Mouse (Mus musculus): Measurements from ENCODE around the gene F830045P16Rik. TPM values are rescaled to one million over a fixed set of nuclear protein-coding genes. Genes with fewer than 3 reads are reported as not detected.

Gene F830045P16Rik
- polyA plus RNA-seq, 1 experiment = not detected

DNA sequence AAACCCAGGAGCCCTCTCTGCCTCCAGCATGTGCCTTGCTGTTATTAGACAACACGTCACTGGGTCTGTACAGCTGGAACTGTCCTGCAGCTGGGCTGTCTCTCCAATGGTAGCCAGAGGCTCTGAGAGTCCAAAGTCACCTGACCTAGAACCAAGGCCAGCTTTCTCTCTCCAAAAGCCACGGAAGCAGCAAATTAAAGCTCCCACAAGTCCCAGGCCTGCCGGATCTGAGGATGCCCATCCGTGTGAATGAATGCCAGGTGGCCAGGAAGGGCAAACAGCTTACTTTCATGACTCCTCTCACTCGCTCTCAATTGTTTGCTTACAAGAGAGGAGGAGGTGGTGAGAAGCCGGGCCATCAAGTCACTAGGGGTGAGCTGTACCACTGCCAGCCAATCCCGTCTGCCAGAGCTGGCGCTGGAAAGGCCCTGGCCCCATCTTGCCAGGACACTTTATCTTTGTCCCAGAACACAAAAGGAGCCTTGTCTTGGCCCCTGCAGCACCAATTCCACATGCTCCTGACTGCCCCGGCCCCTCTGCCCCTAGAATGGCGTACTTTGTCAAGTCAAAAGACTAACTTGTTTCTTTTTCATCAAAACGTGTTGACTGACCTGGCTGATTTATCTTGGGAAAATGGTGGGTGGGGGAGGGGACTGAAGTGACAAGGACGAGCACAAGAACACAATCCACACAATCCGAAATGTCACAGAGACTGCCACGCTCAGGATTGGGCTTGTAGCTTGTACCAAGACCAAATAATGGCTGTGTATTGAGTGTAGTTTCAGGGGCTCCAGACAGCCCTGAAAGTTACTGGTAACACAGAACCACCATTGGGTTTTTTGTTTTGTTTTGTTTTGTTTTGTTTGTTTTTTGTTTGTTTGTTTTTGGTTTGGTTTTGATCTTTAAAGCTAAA is 6.8 kb downstream of the F830045P16Rik start:
- no peak for TF ChIP-seq GATA1 (IDR thresholded peaks at IDR 0.05; ENCODE audit: low read length)

DNA sequence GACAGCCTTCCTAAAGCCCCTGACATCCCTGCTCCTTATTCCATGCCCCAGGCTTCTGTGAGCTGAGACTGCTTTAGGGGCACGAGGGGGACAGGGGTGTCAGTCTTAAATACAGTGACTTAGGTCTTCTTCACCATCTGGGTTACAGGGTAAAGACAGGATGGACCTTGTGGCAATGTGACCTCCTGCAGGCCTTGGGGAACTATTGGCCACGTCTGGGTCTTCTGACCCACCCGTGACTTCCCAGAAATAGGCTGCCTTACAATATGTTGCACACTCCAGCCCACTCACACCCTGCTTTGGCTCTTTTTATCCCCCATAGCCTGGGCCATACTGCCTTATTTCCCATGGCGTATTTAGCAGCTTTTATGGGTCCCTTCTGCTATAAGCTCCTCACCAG is 8.5 kb downstream of the F830045P16Rik start:
- no peak for TF ChIP-seq GATA1 (IDR thresholded peaks at IDR 0.05; ENCODE audit: low read length)

DNA sequence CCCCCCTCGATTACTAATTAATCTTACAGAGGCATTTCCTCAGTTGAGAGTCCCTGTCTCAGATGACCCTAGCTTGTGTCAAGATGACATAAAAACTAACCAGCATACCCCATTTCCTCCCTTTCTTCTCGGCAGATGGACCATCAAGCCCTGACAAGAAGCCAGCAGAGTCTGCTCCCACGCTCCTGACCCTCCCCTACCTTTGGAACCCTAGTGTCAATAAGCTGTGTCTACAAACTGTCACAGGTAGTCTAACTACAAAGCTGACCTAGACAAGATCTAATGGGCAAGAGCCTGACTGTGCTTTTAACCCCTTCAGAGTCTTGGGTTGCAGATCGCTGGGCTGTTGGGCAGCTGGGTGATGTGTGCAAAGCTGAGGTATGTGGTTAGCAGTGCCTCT is 10.1 kb downstream of the F830045P16Rik start:
- no peak for TF ChIP-seq GATA1 (IDR thresholded peaks at IDR 0.05; ENCODE audit: low read length)

DNA sequence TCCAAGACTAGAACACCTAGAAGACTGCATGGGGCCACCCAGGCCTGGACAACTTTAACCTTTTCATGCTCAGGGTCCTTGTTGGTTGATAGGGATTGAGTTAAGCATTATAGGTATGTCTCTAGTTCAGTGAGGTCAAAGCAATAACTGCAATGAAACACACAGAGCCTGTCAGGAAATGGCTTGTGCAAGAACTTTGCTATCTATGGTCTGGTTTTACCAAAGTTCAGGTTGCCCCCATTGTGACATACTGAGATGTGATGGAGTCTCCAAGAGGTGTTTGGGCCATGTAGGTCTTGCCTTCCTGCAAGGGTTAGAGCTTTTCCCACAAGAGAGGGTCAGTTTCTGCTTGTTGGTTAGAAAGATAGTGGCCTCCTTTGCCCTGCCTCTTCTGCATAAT is 10.8 kb downstream of the F830045P16Rik start:
- TF ChIP-seq GATA1 (IDR thresholded peaks at IDR 0.05; ENCODE audit: low read length) = no peak

DNA sequence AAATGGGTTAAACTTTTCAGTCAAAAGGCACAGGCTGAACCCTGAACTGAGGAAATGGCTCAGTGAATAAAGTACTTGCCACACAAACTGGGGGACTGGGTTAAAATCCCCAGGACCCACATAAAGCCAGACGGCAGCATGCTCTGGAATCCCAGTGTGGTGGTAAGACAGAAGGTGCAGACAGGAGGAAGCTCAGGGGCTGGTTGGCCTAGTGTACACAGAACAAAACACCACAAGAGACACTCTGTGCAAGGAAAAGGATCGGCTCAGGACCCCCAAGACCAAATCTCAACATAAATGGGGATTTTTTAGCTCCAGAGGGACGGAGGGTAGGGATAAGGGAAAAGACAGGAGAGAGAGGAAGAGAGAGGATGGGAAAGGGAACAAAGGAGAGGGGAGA is 17.9 kb downstream of the F830045P16Rik start:
- no peak for TF ChIP-seq GATA1 (IDR thresholded peaks at IDR 0.05; ENCODE audit: low read length)

DNA sequence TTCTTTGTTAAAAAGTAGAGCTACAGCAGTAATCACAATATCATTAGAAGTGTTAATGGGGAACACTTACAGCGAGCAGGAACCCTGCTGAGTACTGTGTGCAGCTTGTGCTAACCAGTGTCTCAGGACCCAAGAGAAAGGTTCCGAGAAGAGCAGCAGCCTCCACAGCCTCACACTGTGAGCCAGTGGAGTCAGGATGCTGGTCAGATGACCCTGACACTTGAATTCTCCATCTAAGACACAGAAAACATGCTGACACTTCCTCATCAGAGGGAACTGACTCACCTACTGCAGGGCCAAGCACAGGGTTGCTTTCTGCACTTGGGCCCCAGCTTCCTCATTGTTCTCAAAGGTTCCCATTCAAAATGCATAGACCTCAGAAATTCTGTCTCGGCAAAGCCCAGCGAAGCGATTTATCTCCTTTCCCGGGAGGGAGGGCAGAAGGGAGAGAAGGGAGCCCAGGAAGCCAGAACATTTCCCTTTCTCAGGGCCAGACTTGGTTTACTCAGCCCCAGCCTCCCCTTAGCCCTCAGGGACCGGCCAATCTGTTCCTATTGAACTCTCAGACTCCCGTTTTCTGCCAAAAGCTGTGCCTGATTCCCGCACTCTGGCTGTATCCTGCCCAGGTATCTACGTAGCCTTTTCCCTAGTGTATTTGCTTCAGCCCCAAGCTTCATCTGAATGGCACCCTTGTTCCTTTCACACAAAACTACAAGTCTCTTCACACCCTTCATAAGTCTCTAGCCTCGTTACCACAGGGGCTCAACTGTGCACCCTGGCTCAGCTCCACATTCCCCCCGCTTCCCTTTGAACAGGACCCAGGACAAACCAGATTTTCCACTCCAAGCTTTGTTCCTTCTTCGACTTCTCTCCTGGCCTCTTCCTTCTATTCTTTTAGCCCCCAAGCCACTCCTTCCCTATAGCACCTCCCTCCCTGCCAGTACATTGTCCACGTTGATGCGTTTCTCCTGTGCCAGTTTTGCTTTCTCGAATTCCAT is 21.2 kb downstream of the F830045P16Rik start:
- no peak for TF ChIP-seq GATA1 (IDR thresholded peaks at IDR 0.05; ENCODE audit: low read length)

DNA sequence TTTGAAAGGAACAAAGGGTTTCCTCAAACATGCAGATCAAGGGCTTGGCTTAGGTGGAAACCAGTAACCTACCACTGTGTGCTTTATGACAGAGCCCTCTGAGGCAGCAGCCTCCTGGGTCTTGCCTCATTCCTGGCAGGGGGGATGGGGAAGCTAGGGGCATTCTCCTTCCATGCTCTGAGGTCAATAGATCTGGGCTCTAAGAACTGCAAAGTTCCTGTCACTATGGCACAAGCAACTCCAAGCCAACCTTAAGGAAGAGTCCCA is 22.1 kb downstream of the F830045P16Rik start:
- no peak for TF ChIP-seq GATA1 (IDR thresholded peaks at IDR 0.05; ENCODE audit: low read length)

DNA sequence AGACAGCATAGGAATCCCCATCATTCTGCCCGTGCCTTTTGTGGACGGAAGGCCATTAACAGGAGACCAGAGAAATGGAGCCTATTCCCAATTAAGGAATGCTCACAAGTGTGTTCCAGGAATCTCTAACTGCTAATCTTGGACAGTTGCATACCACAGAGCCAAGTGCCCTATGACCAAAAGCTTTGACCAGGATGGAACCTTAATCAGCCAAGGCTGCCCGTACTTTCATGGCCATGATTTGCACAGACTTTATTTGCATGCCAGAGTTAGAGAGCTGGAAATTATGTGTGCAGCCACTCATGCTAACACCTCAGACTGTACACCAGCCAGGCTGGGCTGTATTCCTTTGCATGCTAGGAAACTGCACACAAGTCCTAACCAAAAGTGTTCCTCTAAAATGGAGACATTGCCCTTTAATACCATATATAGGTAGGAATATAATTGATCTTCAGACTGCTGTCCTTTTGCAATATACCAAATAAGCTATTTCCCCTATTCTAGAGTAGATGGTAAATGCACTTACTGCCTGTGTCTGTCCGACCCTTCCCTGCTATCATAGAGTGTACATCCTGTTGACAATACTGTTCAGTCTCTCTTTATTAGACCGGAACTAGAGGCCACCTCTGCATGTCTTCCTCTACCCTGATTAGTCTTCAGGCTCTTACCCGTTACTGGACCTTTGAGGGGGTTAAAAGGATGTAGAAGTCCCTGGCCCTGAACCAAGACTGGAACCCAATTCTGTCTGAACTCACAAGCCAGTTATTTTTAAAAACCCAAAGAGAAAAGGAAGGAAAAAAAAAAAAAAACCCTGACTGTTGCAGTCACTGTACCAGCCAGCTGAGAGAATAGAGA is 22.6 kb downstream of the F830045P16Rik start:
- TF ChIP-seq GATA1 (IDR thresholded peaks at IDR 0.05; ENCODE audit: low read length) = no peak

DNA sequence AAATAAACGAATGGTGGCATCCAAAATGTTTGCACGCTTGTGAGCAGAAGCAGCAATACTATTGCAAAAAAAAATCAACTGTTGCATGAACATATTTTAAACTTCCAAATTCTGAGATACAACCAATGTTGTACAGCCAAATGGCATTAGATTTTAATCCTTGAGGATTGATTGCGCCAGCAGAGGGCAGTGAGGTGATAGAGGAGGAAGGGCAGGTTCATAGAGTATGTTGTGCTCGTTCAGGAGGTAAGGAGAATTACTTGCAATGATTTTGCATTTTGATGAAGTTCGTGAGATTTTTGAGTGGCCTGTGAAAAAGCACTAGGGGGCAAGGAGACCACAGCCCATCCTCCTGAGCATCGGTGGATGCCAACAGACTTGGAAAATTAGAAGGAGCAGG is 33.8 kb downstream of the F830045P16Rik start:
- no peak for TF ChIP-seq GATA1 (IDR thresholded peaks at IDR 0.05; ENCODE audit: low read length)

DNA sequence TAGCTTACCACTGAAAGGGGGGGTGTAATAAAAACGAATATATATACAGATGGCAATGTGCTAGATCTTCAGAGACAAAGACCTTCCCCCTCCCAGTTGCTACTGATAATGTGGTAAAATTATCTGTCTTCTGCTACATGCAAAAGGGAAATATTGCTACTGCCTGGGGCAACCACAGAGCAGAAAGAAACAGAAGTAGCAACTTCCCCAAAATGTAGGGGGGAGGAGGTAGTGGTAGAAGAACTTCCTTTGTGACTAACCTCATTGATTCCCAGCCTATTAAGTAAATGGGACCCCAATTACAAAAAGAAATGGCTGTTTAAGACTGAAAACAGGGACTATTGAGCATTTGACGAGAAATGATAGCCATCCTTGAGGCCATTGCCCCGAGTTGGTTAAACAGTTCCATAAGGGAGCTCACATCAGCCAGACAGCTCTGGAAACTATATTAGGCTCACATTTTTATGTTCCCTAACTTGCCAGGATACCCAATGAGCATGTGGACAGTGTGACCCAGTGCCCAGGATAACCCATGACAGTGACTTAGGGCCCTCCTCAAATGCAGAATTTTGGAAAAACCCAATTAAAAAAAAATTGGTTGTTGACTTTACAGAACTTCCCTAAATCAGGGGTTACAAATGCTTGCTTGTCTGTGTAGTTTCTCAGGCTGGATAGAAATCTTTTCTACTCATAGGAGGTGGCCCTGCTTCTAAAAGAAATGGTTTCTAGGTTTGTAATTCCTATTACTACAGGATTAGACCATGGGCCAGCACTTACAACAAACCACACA is 46.7 kb downstream of the F830045P16Rik start:
- peak; percentile 80 for TF ChIP-seq GATA1 (IDR thresholded peaks at IDR 0.05; ENCODE audit: low read length)

DNA sequence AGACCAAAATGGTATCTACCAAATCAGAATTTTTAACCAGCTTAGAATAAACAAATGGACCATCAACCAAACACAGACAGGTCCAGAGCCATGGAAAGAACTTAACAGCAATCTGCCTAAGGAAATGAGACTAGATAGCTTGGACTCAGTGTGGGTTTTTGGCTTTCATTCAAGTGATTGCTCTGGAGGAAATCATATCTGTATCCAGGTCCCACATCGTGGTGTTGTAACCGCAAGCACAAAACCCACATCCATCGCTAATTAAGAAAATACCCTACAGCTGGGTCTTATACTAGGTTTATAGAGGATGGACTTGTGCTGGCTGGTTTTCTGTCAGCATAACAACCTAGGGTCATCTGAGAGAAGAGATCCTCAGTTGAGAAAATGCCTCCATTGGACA is 53.3 kb downstream of the F830045P16Rik start:
- no peak for TF ChIP-seq GATA1 (IDR thresholded peaks at IDR 0.05; ENCODE audit: low read length)

DNA sequence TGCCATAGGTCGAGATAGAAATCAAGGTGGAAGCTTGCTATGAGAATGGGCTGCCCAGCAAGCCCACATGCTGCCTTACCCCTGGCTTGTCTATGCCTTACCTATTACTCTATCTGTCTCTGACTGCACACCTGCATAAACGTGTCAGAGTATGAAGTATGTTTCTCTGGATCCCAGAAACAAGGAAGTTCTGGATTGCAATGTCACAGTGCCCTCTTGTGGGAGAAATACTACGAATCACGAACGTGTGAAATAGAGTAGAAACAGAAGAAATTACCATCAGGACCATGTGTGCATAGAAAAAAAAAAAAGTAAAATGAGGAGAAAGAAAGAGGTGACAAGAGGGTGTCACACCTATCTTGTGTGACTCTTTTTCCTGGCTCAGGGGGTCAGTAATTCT is 64.5 kb downstream of the F830045P16Rik start:
- no peak for TF ChIP-seq GATA1 (IDR thresholded peaks at IDR 0.05; ENCODE audit: low read length)

DNA sequence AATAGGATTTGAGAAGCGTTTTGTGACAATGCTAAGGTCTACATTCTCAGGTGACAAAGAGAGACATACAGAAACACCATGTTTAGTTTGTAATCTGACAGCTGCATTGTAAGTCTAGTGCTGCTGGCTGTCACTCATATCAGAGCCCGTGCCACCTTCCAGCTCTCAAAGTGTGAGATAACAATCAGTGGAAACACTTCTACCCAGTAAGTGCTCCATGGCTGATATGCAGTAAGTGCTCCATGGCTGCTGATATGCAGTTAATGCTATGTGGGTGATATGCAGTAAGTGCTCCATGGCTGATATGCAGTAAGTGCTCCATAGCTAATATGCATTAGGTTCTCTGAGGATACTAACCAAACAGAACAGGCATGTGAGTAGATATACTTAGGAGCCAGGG is 65.6 kb downstream of the F830045P16Rik start:
- no peak for TF ChIP-seq GATA1 (IDR thresholded peaks at IDR 0.05; ENCODE audit: low read length)

DNA sequence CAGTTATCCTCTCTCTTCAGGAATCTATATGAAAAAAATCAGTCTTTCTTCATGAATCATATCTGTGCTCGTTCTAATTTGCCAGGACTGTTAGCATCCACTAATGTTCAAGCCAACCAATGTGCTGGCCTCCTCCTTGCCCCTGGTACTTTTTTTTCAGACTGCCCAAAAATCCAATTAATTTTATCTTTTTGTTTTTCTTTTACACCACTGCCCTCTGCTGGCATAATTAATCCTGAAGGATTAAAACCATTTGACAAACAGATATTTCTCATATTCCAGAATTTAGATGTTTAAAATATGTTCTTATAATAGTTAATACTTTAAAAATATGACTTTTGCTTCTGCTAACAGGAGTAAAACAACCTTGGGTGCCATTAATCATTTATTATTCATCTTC is 101.2 kb downstream of the F830045P16Rik start:
- no peak for TF ChIP-seq GATA1 (IDR thresholded peaks at IDR 0.05; ENCODE audit: low read length)

DNA sequence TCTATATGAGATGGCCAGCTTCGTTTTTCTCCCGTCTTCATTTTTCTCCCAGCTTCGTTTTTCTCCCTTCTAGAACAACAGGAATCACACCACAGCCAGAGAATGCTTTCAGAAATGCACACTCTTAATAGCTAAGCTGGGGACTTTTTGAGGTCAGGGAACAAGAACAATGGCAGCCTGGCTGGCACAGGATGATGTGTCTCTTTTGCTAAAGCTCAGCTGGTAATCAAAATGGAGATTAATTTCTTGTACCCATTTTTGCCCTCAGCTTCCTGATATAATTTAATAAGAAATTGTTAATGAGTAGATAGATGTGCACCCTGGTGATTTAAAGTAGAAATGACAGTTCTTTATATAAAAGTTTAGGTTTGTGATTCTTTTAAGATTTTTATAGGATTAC is 112.7 kb downstream of the F830045P16Rik start:
- TF ChIP-seq GATA1 (IDR thresholded peaks at IDR 0.05; ENCODE audit: low read length) = no peak
